Mouse (Mus musculus): ENCODE data around the gene Ccdc117. TPM values are rescaled to one million over a fixed set of nuclear protein-coding genes. Genes with fewer than 3 reads are reported as not detected.

Gene Ccdc117
- polyA plus RNA-seq (2014; fragmentation: Illumina TruSeq; extraction: RNeasy Lipid Tissue Mini Kit (QIAGEN cat#74804)), result 93.5 TPM

GRCm38 (mm10) chr11:5541799-5542481 lies at the start of gene Ccdc117:
Ccdc117 (minus strand) TSS chr11:5542187.

GRCm38 (mm10) chr11:5569474-5569873 lies 27.5 kb upstream of the Ccdc117 start, which contains the start of gene Ankrd36:
Ankrd36 (plus strand) TSS chr11:5569684.

GRCm38 (mm10) chr11:5520412-5521265 lies 21.3 kb downstream of the Ccdc117 start, which contains the start of gene Xbp1:
Xbp1 (plus strand) TSS chr11:5520659.

Other genes starting within 250 kb of the Ccdc117 start
- 15.9 TPM for gene Znrf3, start 97.3 kb downstream of the Ccdc117 start, polyA plus RNA-seq (2014; fragmentation: Illumina TruSeq; extraction: RNeasy Lipid Tissue Mini Kit (QIAGEN cat#74804))
- gene Xbp1, start 21.5 kb downstream of the Ccdc117 start, polyA plus RNA-seq (2014; fragmentation: Illumina TruSeq; extraction: RNeasy Lipid Tissue Mini Kit (QIAGEN cat#74804)), result 139 TPM
- not detected for gene Ankrd36, start 27.5 kb upstream of the Ccdc117 start, polyA plus RNA-seq (2014; fragmentation: Illumina TruSeq; extraction: RNeasy Lipid Tissue Mini Kit (QIAGEN cat#74804))
- gene Mrps24, start 173.5 kb upstream of the Ccdc117 start, polyA plus RNA-seq (2014; fragmentation: Illumina TruSeq; extraction: RNeasy Lipid Tissue Mini Kit (QIAGEN cat#74804)), result 5.3 TPM
- gene Urgcp, start 220.2 kb upstream of the Ccdc117 start, polyA plus RNA-seq (2014; fragmentation: Illumina TruSeq; extraction: RNeasy Lipid Tissue Mini Kit (QIAGEN cat#74804)), result 5.2 TPM
- gene Dbnl, start 246.3 kb upstream of the Ccdc117 start, polyA plus RNA-seq (2014; fragmentation: Illumina TruSeq; extraction: RNeasy Lipid Tissue Mini Kit (QIAGEN cat#74804)), result 2.4 TPM